Mouse (Mus musculus) kidney, postnatal 0 days (tissue): Measurements from ENCODE around the gene Mybpc2. TPM values are rescaled to one million over a fixed set of nuclear protein-coding genes. Genes with fewer than 3 reads are reported as not detected.
A peak's percentile ranks its signal among the peaks of the same experiment; 100 is the strongest.

Experiments
- ATAC-seq: fragments of 200-750 bp; cut with Nextera tagmentation; replicated peaks from 2 replicates; pipeline ENCODE4 v1.8.0; 2017; ENCODE audit warnings: low read depth, moderate number of reproducible peaks, moderate TSS enrichment, moderate library complexity; ENCODE audit not compliant: low FRiP score
- DNase-seq: peaks from one replicate; pipeline ENCODE4 v3.0.0-alpha.2; 2016; ENCODE audit warnings: low spot score
- H3K27ac ChIP-seq: fragments of 300-500 bp; sonication (generic); 2 replicates; pipeline ENCODE4 v1.5.1; 2014; ENCODE audit warnings: mild to moderate bottlenecking
- H3K27me3 ChIP-seq: fragments of 300-500 bp; sonication (generic); 2 replicates; pipeline ENCODE4 v1.6.1; 2014; ENCODE audit warnings: low read length, mixed read lengths; ENCODE audit not compliant: insufficient read depth
- H3K36me3 ChIP-seq: fragments of 300-500 bp; sonication (generic); 2 replicates; pipeline ENCODE4 v1.6.1; 2014; ENCODE audit warnings: low read length, mixed read lengths; ENCODE audit not compliant: insufficient read depth
- H3K4me1 ChIP-seq: fragments of 300-500 bp; sonication (generic); replicated peaks from 2 replicates; pipeline ENCODE4 v1.6.1; 2014; ENCODE audit warnings: antibody characterized with exemption, low read length, mixed read lengths; ENCODE audit not compliant: insufficient read depth
- H3K4me2 ChIP-seq: fragments of 300-500 bp; sonication (generic); 2 replicates; pipeline ENCODE4 v1.6.1; 2014; ENCODE audit warnings: mild to moderate bottlenecking, low read length, moderate library complexity, mixed read lengths
- H3K4me3 ChIP-seq: fragments of 300-500 bp; sonication (generic); replicated peaks from 2 replicates; pipeline ENCODE4 v1.5.1; 2014; ENCODE audit warnings: low read depth, low read length
- H3K9ac ChIP-seq: fragments of 300-500 bp; sonication (generic); 2 replicates; pipeline ENCODE4 v1.6.1; 2014; ENCODE audit warnings: low read depth, low read length
- H3K9me3 ChIP-seq: fragments of 300-500 bp; sonication (generic); replicated peaks from 2 replicates; pipeline ENCODE4 v1.6.1; 2016; ENCODE audit warnings: low read length, inconsistent platforms, mixed read lengths
- CTCF ChIP-seq: IDR thresholded peaks from 2 replicates; pipeline ENCODE4 v1.5.1; 2016; ENCODE audit warnings: antibody characterized with exemption, low read depth, mild to moderate bottlenecking, moderate library complexity
- WGBS: fragments of 180-500 bp; shearing (Covaris S2); extraction: QIAGEN DNeasy Blood & Tissue Kit; methylation state at CpG from one replicate; pipeline ENCODE4 v1.1.7; 2014; 5-methylcytosine and 5-hydroxymethylcytosine counted together
- microRNA-seq: library from miRNA; unstranded; fragments of <30 nt; microRNA quantifications from one replicate; pipeline ENCODE4, GENCODE M21; 2016
- polyA plus RNA-seq: library from polyadenylated mRNA; unstranded; fragments of >200 nt; fragmentation: Nextera tagmentation; extraction: Ambion mirVana; gene quantifications from 2 replicates; pipeline ENCODE4 v1.2.1, GENCODE M21; 2015

The Mybpc2 gene
- polyA plus RNA-seq, 1 experiment from 2014 or later = 0.08 TPM

DNA sequence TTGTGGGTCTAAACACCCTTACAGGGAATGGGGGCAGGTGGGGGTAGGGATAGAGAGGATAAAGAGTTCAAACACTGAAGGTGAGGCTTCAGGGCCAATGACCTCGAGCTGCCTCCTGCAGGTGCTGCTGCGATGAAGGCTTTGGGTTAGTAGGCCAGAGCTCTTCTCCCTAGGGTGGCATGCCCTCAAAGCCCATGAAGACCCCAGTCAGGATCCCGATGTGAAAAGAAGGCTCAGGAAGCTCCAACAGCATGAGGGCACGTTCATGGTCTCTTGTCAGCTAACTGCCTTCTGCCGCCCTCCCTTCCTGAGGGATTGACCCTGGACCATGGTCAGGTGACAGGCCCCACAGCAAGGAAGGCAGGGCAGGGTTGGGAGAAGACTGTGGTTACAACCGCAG is 64.4 kb downstream of the Mybpc2 start:
- Histone ChIP-seq H3K4me1 (peaks cover 5% of the 10 kb centered on the region; the same call in 1 of the 2 replicates), H3K27ac (no peak overlapping the region), H3K4me3 (no peak overlapping the region), H3K4me2 (no peak overlapping the region), H3K27me3 (peaks cover 28% of the 10 kb centered on the region), H3K9ac (no peak overlapping the region), H3K36me3 (no peaks in the 10 kb centered on the region), H3K9me3 (no peaks in the 10 kb centered on the region)
- no peak for DNase-seq
- TF ChIP-seq CTCF = no peak
- 61% methylated on average over 6 of the region's 6 CpGs for WGBS
- ATAC-seq = no peak

- peaks cover 7% of the 10 kb centered on the region for H3K27me3 ChIP-seq
- no peak overlapping the region for H3K4me2 ChIP-seq
- H3K27ac ChIP-seq = no peak overlapping the region
- H3K9ac ChIP-seq = no peak overlapping the region
- no peaks in the 10 kb centered on the region for H3K9me3 ChIP-seq
- WGBS = 81% methylated on average over 1 of the region's 1 CpGs
- no peak overlapping the region for H3K4me3 ChIP-seq
- no peaks in the 10 kb centered on the region for H3K4me1 ChIP-seq
- TF ChIP-seq CTCF = no peak
- no peaks in the 10 kb centered on the region for H3K36me3 ChIP-seq
- ATAC-seq = no peak
- no peak for DNase-seq
Measured at GRCm38 (mm10) chr7:44456302-44456701, 68.2 kb downstream of the Mybpc2 start.

DNA sequence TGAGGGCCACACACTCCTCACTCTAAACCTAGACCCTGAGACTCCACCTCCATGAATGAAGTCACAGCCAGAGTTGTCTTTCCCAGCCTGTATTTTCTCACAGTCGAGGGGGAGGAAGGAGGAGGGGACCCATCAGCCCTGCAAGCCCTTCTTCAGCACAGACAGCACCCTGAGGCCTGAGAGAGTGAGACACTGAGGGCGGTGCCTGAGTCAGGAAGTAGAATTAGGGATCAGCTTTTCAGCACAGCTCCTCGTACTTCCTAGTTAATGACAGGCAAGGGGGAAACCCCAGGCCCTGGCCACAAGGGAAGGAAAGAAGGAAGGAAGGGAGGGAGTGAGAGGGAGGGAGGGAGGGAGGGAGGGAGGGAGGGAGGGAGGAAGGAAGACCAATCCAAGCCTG is 71.2 kb downstream of the Mybpc2 start:
- no peaks in the 10 kb centered on the region for H3K27me3 ChIP-seq
- H3K27ac ChIP-seq = no peak overlapping the region
- ATAC-seq = no peak
- WGBS = 3% methylated on average over 3 of the region's 3 CpGs
- H3K9me3 ChIP-seq = no peaks in the 10 kb centered on the region
- no peaks in the 10 kb centered on the region for H3K36me3 ChIP-seq
- no peaks in the 10 kb centered on the region for H3K4me1 ChIP-seq
- H3K4me2 ChIP-seq = no peak overlapping the region
- no peak overlapping the region for H3K9ac ChIP-seq
- no peak for TF ChIP-seq CTCF
- DNase-seq = peak; percentile 32
- no peak overlapping the region for H3K4me3 ChIP-seq

Small RNA genes lying within 50 kb of the gene (microRNA-seq; reads per million reads assigned to microRNA genes)
- gene Mir7052 (not detected), gene Mir7053 (not detected)

Other genes with a start within 250 kb of the Mybpc2 start
- gene Clec11a, start 217.8 kb downstream of the Mybpc2 start, polyA plus RNA-seq = 5.1 and 6.0 TPM in 2 replicates
- gene Shank1, start 214.4 kb downstream of the Mybpc2 start, polyA plus RNA-seq = 0.68 and 1.1 TPM in 2 replicates
- gene Syt3, start 140.6 kb downstream of the Mybpc2 start, polyA plus RNA-seq = 3.3 and 3.5 TPM in 2 replicates
- 1.3 and 1.4 TPM in 2 replicates for gene 1700008O03Rik, start 138.8 kb downstream of the Mybpc2 start, polyA plus RNA-seq
- gene Lrrc4b, start 95.6 kb downstream of the Mybpc2 start, polyA plus RNA-seq = 0.26 and 0.42 TPM in 2 replicates
- gene Aspdh, start 59.3 kb downstream of the Mybpc2 start, polyA plus RNA-seq = 5.4 and 5.8 TPM in 2 replicates
- gene Josd2, start 56.7 kb downstream of the Mybpc2 start, polyA plus RNA-seq = 51.1 and 52.4 TPM in 2 replicates
- 113 and 136 TPM in 2 replicates for gene Emc10, start 28.1 kb downstream of the Mybpc2 start, polyA plus RNA-seq
- gene Fam71e1, start 28.1 kb downstream of the Mybpc2 start, polyA plus RNA-seq = 17.1 and 19.2 TPM in 2 replicates
- gene Spib, start 7.4 kb upstream of the Mybpc2 start, polyA plus RNA-seq = 0.04 and 0.14 TPM in 2 replicates
- gene Pold1, start 24.2 kb upstream of the Mybpc2 start, polyA plus RNA-seq = 38.0 and 45.9 TPM in 2 replicates
- 80.6 and 83.0 TPM in 2 replicates for gene Nr1h2, start 29.3 kb upstream of the Mybpc2 start, polyA plus RNA-seq
- 376 and 408 TPM in 2 replicates for gene Napsa, start 47.7 kb upstream of the Mybpc2 start, polyA plus RNA-seq
- gene Kcnc3, start 66.0 kb upstream of the Mybpc2 start, polyA plus RNA-seq = 0.26 and 0.30 TPM in 2 replicates
- gene Myh14, start 146.2 kb upstream of the Mybpc2 start, polyA plus RNA-seq = 2.5 and 3.6 TPM in 2 replicates
- gene Izumo2, start 184.1 kb upstream of the Mybpc2 start, polyA plus RNA-seq = not detected in 2 replicates
- 45.3 and 49.3 TPM in 2 replicates for gene Vrk3, start 223.8 kb upstream of the Mybpc2 start, polyA plus RNA-seq
- 0.87 and 0.89 TPM in 2 replicates for gene Zfp473, start 226.4 kb upstream of the Mybpc2 start, polyA plus RNA-seq